Mouse (Mus musculus) embryo, embryonic 11 days (tissue): ENCODE measurements around the gene Prox2.

Experiments
- DNase-seq: peaks from one replicate; pipeline ENCODE4 v3.0.0-alpha.2; 2015

Gene Prox2

GRCm38 (mm10) chr12:85091190-85091589, 19.4 kb downstream of the Prox2 start:
- DNase-seq = no peak

DNA sequence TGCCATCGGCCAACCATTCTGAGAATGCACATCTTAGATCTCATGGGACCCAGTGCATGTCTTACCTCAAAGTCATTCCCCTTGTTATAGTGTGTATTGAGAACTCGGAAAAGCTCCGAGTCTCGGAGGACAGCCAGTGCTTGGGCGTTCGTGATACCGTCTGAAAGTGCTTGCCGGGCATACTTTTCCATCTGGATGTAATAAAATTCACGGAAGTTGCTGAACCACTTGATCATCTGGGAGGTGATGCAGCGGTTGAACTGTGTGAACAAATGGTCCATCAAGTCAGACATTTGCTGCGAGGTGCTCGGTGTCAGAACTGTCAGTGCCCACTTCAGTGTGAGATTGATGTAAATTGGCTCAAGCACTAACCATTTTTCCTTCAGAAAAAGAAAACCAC, 22.7 kb downstream of the Prox2 start:
- no peak for DNase-seq

DNA sequence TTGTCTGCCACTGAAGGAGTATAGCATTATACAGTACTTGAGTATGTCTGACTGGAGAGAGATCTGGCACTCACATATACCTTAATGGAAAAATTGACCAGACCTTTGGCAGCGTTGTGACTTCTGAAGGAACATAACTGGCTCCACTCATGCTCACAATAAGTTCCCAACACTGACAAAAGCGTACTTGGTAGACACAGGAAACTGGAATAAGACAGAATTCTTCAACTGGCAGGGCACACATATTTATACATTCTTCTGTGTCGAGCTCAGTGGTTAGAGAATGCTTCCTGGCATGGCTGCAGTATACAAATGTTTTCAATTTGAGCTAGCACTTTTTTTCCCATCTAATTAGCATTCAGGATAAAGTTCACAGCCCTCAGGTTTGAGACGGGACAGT, 25.6 kb downstream of the Prox2 start:
- DNase-seq = no peak

DNA sequence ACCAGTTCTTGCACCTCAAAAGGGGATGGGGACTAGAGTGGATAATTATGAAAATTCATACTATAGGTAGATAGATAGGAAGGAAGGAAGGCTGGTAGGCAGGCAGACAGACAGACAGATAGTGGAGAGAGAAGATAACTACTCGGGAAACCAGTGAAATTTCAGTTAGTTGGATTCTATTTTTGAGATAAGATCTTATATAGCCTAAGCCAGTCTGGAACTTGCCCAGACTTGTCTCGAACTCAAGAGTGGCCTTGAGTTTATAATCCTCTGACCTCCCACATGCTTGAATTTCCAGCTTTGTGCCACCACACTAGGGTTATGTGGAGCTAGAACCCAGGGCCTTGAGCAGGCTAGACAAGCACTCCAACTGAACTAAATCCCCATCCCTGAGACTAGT, 26.3 kb downstream of the Prox2 start:
- no peak for DNase-seq

- DNase-seq = no peak
Measured at GRCm38 (mm10) chr12:85077100-85077499, 33.5 kb downstream of the Prox2 start.

DNA sequence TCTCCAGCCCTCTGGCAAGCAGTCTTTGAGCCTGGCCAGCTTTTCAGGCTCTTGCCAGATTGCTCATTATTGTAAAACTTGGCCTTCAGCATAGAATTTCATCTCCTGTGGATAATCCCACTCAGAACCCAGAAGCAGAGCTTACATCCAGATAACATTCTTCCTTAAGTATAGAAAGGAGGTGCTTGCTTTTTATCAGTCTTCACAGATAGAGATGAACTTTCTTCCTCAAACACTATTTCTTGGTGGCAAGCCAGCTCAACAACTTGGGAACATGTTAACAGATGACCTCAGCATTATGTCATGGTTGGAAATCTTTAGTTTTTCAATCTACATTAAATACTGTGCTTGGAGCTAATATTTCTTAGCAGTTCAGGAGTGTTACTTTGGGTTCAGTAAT, 39.5 kb downstream of the Prox2 start:
- DNase-seq = no peak

- no peak for DNase-seq
Measured at GRCm38 (mm10) chr12:85051218-85051617, 59.3 kb downstream of the Prox2 start.
